Mouse (Mus musculus) stomach, embryonic 16.5 days (tissue): ENCODE data around the gene Gm11938. TPM values are rescaled to one million over a fixed set of nuclear protein-coding genes. Genes with fewer than 3 reads are reported as not detected.
A peak's percentile ranks its signal among the peaks of the same experiment; 100 is the strongest.
"Not testable (repeated sequence)": the region's sequence is repeated elsewhere in the genome, so short reads cannot be mapped to it uniquely, and the experiment has no call there.

Source experiments
- ATAC-seq: fragments of 200-750 bp; cut with Nextera tagmentation; 2 replicates; pipeline ENCODE4 v1.8.0; 2017; ENCODE audit warnings: moderate number of reproducible peaks, moderate TSS enrichment; ENCODE audit not compliant: insufficient read depth, low FRiP score
- H3K27ac ChIP-seq: fragments of 300-500 bp; sonication (generic); 2 replicates; pipeline ENCODE4 v1.5.1; 2014; ENCODE audit warnings: low read length
- H3K27me3 ChIP-seq: fragments of 300-500 bp; sonication (generic); 2 replicates; pipeline ENCODE4 v1.6.1; 2014; ENCODE audit warnings: low read length, control low read depth, mixed read lengths; ENCODE audit not compliant: control insufficient read depth, insufficient read depth
- H3K36me3 ChIP-seq: fragments of 300-500 bp; sonication (generic); 2 replicates; pipeline ENCODE4 v1.6.1; 2014; ENCODE audit warnings: low read length; ENCODE audit not compliant: control insufficient read depth, insufficient read depth
- H3K4me1 ChIP-seq: fragments of 300-500 bp; sonication (generic); 2 replicates; pipeline ENCODE4 v1.6.1; 2014; ENCODE audit warnings: low read length, control low read depth, mixed read lengths; ENCODE audit not compliant: control insufficient read depth, insufficient read depth
- H3K4me2 ChIP-seq: fragments of 300-500 bp; sonication (generic); 2 replicates; pipeline ENCODE4 v1.6.1; 2014; ENCODE audit warnings: low read depth, low read length, mixed read lengths
- H3K4me3 ChIP-seq: fragments of 300-500 bp; sonication (generic); replicated peaks from 2 replicates; pipeline ENCODE4 v1.5.1; 2014; ENCODE audit warnings: mild to moderate bottlenecking, low read length
- H3K9ac ChIP-seq: fragments of 300-500 bp; sonication (generic); 2 replicates; pipeline ENCODE4 v1.6.1; 2014; ENCODE audit warnings: low read length
- H3K9me3 ChIP-seq: fragments of 300-500 bp; sonication (generic); replicated peaks from 2 replicates; pipeline ENCODE4 v1.6.1; 2016; ENCODE audit warnings: low read length, control low read depth; ENCODE audit not compliant: control insufficient read depth
- WGBS: fragments of 180-500 bp; shearing (Covaris S2); extraction: QIAGEN DNeasy Blood & Tissue Kit; methylation state at CpG from one replicate; pipeline ENCODE4 v1.1.7; 2014; 5-methylcytosine and 5-hydroxymethylcytosine counted together
- polyA plus RNA-seq: library from polyadenylated mRNA; unstranded; fragments of >200 nt; fragmentation: Nextera tagmentation; extraction: Ambion mirVana; gene quantifications from 2 replicates; pipeline ENCODE4 v1.2.1, GENCODE M21; 2015

The Gm11938 gene
- polyA plus RNA-seq, 1 experiment from 2014 or later = not detected

DNA sequence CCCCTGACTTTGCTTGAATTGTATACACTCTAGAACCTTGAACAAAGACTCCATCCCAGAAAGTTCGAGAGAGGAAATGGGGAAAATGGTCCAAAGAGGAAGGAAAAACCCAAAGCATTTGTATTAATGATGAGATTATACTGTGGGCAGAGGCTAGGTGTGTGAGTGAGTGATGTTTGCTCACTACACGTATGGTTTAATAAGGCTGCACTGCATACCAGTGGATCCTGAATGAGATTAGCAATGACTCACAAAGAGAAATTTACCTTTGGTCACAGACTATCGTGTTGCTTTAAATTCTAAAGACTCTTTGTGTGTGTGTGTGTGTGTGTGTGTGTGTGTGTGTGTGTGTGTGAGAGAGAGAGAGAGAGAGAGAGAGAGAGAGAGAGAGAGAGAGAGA is 27.8 kb upstream of the Gm11938 start:
- Histone ChIP-seq H3K27me3 (no peaks in the 10 kb centered on the region), H3K27ac (no peak overlapping the region), H3K9ac (no peak overlapping the region), H3K4me2 (no peak overlapping the region), H3K36me3 (no peaks in the 10 kb centered on the region), H3K4me1 (no peaks in the 10 kb centered on the region), H3K9me3 (no peaks in the 10 kb centered on the region), H3K4me3 (no peak overlapping the region)
- peak; percentile 60; the same call in 1 of the 2 replicates for ATAC-seq
- 49% methylated on average over 3 of the region's 3 CpGs for WGBS

DNA sequence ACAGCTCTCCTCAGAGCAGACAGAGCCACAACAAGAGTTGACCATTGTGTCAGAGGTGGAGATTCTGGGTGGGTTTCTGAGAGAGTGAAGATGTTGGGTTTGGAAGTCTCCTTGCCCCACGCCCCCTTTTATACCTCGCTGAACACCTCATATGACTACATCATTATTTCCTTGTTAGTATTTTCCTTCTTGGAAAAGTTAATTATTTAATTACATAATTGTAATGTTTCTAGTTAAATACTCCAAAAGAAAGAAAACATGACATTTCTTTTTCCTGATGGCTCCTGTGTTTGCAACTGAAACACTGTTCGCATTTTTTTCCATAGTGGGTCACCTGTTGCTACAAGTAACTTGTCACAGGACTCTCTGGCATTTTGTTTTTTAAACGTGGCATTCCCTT is 25.0 kb upstream of the Gm11938 start, which contains the start of gene Krtap4-1:
Krtap4-1 (minus strand) TSS at position 101 of the 400 bp plus-strand sequence.
- WGBS = 79% methylated on average over 4 of the region's 4 CpGs
- Histone ChIP-seq H3K4me3 (no peak within 1 kb of the TSS), H3K4me1 (no peaks in the 10 kb centered on the region), H3K36me3 (no peaks in the 10 kb centered on the region), H3K27ac (no peak within 1 kb of the TSS), H3K4me2 (no peak within 1 kb of the TSS), H3K9ac (no peak within 1 kb of the TSS), H3K9me3 (no peaks in the 10 kb centered on the region), H3K27me3 (no peaks in the 10 kb centered on the region)
- no peak for ATAC-seq

DNA sequence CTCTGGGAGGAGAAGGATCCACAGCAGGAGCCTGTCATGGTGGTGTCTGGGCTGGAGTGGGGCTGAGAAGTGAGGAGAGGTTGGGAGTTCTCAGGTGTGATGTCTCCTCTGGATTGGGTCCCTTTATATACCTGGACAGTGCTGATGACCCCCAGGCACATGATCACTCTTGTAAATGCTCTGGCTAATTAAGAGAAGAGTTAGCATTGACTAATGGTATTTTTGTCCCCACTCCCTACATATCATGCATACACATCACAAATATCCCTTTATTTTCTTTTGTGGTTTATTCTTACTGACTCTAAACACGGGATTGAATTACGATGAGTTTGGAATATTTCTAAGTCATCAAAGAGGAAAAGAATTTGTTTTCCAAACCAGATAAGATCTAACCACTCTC is 17.2 kb upstream of the Gm11938 start, which contains the start of gene Gm11562:
Gm11562 (minus strand) TSS at position 101 of the 400 bp plus-strand sequence.
- Histone ChIP-seq H3K9ac (no peak within 1 kb of the TSS), H3K4me2 (no peak within 1 kb of the TSS), H3K27me3 (no peaks in the 10 kb centered on the region), H3K9me3 (no peaks in the 10 kb centered on the region), H3K27ac (no peak within 1 kb of the TSS), H3K4me1 (no peaks in the 10 kb centered on the region), H3K4me3 (no peak within 1 kb of the TSS), H3K36me3 (no peaks in the 10 kb centered on the region)
- ATAC-seq = no peak
- 84% methylated on average over 2 of the region's 2 CpGs for WGBS

DNA sequence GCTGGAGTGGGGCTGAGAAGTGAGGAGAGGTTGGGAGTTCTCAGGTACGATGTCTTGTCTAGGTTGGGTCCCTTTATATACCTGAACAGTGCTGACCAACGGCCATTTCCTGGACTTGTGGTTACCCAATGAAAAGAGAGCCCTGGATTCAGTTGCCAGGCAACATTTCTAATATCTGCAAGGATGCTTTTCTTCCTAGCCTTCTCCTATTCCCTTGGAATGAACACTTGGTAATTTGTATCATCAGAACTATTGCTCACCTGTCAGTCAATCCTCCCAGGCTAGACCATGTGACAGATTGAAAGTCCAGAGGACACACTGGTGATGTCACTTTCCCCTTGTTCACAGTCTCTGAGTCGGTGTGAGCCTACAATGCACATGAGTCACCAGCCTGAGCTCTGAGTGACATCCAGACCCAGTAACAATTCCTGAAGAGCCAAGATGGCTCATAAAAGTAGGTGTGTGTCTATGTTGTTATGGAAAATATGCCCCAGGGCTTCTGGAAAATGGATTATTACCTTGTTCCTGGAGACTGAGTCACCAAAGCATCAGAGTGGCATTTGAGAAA is 11.8 kb upstream of the Gm11938 start, which contains the start of gene Krtap2-4:
Krtap2-4 (minus strand) TSS at position 51 of the 568 bp plus-strand sequence.
- Histone ChIP-seq H3K4me3 (no peak within 1 kb of the TSS), H3K9ac (no peak within 1 kb of the TSS), H3K4me1 (no peaks in the 10 kb centered on the region), H3K27ac (no peak within 1 kb of the TSS), H3K9me3 (no peaks in the 10 kb centered on the region), H3K27me3 (no peaks in the 10 kb centered on the region), H3K36me3 (no peaks in the 10 kb centered on the region), H3K4me2 (no peak within 1 kb of the TSS)
- WGBS = 60% methylated on average over 3 of the region's 3 CpGs
- ATAC-seq = no peak

DNA sequence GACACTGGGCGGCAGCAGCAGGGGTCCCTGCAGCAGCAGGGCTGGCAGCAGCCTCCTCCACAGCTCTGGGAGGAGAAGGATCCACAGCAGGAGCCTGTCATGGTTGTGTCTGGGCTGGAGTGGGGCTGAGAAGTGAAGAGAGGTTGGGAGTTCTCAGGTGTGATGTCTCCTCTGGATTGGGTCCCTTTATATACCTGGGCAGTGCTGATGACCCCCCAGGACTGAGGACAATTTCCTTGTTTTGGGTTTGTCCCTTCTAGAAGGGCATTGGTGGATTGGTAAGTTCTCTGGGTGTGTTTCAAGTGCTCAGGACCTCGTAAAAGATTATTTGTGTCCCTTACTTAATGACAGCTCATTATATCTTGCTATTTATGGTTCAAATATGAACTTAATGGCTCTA is 7.0 kb upstream of the Gm11938 start, which contains the start of gene Gm11937:
Gm11937 (minus strand) TSS at position 101 of the 400 bp plus-strand sequence.
- H3K27me3 ChIP-seq, H3K4me3 ChIP-seq, H3K9me3 ChIP-seq, H3K36me3 ChIP-seq, H3K9ac ChIP-seq, H3K4me2 ChIP-seq, H3K4me1 ChIP-seq, ATAC-seq, H3K27ac ChIP-seq: not testable (repeated sequence)
- 36% methylated on average over 1 of the region's 2 CpGs for WGBS

DNA sequence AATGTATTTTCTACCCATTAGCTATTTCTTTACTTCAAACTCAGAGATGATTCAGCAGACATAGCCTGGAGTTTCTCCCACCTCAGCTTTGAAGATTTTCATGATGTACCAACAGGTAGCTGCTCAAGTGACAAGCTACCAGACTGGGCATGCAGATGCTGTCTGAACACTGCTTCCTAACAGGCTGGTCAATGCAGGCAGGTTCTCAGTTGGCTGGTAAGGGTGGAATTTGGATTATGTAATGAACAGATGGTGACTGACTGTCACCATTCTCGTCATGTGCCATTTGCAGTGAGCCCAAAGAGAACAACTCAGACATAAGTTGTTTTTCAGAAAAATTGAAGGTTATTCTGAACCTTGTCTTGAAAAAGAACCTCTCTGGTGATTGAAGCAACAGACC is 6.0 kb upstream of the Gm11938 start:
- no peak overlapping the region for H3K27ac ChIP-seq
- no peaks in the 10 kb centered on the region for H3K4me1 ChIP-seq
- ATAC-seq = no peak
- no peaks in the 10 kb centered on the region for H3K9me3 ChIP-seq
- H3K4me2 ChIP-seq = no peak overlapping the region
- no peak overlapping the region for H3K4me3 ChIP-seq
- H3K27me3 ChIP-seq = no peaks in the 10 kb centered on the region
- WGBS = 69% methylated on average over 1 of the region's 1 CpGs
- no peak overlapping the region for H3K9ac ChIP-seq
- H3K36me3 ChIP-seq = no peaks in the 10 kb centered on the region

DNA sequence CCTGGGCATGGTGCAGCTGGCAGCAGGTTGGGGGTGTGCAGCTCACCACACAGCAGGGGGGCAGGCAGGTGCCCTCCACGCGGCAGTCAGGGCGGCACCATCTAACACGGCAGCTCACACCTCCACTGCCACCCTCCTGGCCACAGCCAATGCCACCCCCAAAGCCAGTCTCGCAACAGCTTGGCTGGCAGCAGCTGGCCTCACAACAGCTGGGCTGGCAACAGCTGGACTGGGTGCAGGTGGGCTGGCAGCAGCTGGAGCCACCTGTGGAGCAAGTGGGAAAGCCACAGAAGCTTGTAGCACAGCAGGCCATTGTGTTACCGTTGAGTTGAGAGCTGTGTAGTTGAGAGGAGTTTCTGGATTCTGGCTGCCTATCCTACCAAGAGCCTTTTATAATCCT is 5.4 kb downstream of the Gm11938 start, which contains the start of gene Krtap9-3:
Krtap9-3 (minus strand) TSS at position 364 of the 400 bp plus-strand sequence.
- H3K9me3 ChIP-seq, H3K9ac ChIP-seq, H3K27ac ChIP-seq, H3K4me3 ChIP-seq, H3K4me1 ChIP-seq, ATAC-seq, H3K4me2 ChIP-seq, H3K27me3 ChIP-seq, H3K36me3 ChIP-seq: not testable (repeated sequence)
- 72% methylated on average over 6 of the region's 6 CpGs for WGBS

DNA sequence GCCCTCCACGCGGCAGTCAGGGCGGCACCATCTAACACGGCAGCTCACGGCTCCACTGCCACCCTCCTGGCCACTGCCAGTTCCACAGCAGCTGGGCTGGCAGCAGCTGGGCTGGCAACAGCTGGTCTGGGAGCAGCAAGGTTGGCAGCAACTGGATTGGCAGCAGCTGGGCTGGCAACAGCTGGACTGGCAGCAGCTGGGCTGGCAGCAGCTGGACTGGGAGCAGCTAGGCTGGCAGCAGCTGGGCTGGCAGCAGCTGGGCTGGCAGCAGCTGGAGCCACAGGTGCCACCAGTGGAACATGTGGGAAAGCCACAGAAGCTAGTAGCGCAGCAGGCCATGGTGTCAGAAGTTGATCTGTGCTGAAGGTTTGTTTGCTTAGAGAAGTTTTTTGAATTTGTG is 12.1 kb downstream of the Gm11938 start, which contains the start of gene Krtap1-3:
Krtap1-3 (minus strand) TSS at position 359 of the 400 bp plus-strand sequence.
- Histone ChIP-seq H3K4me2 (no peak within 1 kb of the TSS), H3K9ac (no peak within 1 kb of the TSS), H3K4me1 (no peaks in the 10 kb centered on the region), H3K9me3 (no peaks in the 10 kb centered on the region), H3K27ac (no peak within 1 kb of the TSS), H3K36me3 (no peaks in the 10 kb centered on the region), H3K4me3 (no peak within 1 kb of the TSS), H3K27me3 (no peaks in the 10 kb centered on the region)
- WGBS = 78% methylated on average over 6 of the region's 6 CpGs
- ATAC-seq = no peak

DNA sequence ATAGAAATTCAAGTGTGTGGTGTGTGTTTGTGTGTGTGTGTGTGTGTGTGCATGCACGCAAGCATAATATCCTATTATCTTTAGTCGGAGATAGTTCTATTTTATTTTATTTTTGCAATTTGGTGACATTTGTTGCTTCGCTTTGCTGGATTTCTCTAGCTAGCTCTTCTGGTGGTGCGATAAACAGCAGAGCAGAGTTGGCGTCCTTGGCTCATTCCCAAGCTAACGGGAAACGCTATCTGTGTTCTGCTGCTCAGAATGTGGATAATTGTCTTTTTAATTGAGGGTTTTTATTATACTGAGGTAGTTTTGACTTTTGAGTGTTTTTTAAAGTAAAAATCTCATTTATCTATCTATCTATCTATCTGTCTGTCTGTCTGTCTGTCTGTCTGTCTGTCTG is 18.0 kb downstream of the Gm11938 start:
- Histone ChIP-seq H3K4me1 (no peaks in the 10 kb centered on the region), H3K27me3 (no peaks in the 10 kb centered on the region), H3K9ac (no peak overlapping the region), H3K4me2 (no peak overlapping the region), H3K4me3 (no peak overlapping the region), H3K27ac (no peak overlapping the region), H3K9me3 (no peaks in the 10 kb centered on the region), H3K36me3 (no peaks in the 10 kb centered on the region)
- 87% methylated on average over 7 of the region's 7 CpGs for WGBS
- no peak for ATAC-seq
